Comparison of ENCODE assay signal across 7 mouse cellular contexts in the genomic region with DNA sequence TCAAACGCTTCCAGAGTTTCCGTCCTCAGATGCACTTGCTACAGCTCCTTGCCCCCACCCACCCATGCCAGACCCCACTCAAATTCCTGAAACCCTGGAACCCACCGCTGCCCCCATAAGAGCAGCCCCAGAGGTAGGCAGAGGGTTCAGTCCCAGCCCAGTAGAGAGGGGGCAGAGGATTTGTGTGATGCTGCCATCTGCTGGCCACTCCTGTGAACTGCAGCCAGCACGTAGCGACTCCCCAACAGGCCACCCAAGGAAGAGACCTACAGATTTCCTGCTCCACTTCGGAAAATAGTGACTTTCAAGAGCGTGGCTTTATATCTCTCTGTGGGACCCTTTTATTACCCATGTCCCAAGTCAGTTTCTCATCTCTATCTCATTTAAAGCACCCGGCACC. TPM values are rescaled to one million over a fixed set of nuclear protein-coding genes. Genes with fewer than 3 reads are reported as not detected.
DNase-seq lines count a peak whose midpoint lies in the region; ATAC-seq and TF ChIP-seq lines count a peak whose summit lies in the region.

No protein-coding gene starts in this region.

- no peaks in the 10 kb centered on the region for H3K9me3 ChIP-seq in liver, embryonic 12.5 days (replicated peaks)
- no peaks in the 10 kb centered on the region for H3K9me3 ChIP-seq in limb, embryonic 14.5 days (ENCODE audit: control insufficient read depth, low read length)

- H3K9ac ChIP-seq in liver, embryonic 12.5 days = no peak overlapping the region
- H3K9ac ChIP-seq in limb, embryonic 14.5 days (ENCODE audit: low read depth, low read length, severe bottlenecking) = no peak overlapping the region

- TF ChIP-seq CTCF in Patski (IDR thresholded peaks at IDR 0.05) = peak; percentile 95

- H3K27ac ChIP-seq in liver, embryonic 12.5 days = no peak overlapping the region
- H3K27ac ChIP-seq in limb, embryonic 14.5 days (replicated peaks; ENCODE audit: low read depth, low read length) = no peak overlapping the region

- POLR2A ChIA-PET in Patski (lab: Charles Lee) = no interaction called here

- no peaks in the 10 kb centered on the region for H3K36me3 ChIP-seq in liver, embryonic 12.5 days
- H3K36me3 ChIP-seq in limb, embryonic 14.5 days (ENCODE audit: control insufficient read depth, insufficient read depth, low read length) = no peaks in the 10 kb centered on the region

- H3K27me3 ChIP-seq in liver, embryonic 12.5 days (replicated peaks) = peaks cover 18% of the 10 kb centered on the region
- no peaks in the 10 kb centered on the region for H3K27me3 ChIP-seq in Patski
- H3K27me3 ChIP-seq in limb, embryonic 14.5 days (ENCODE audit: control insufficient read depth, insufficient read depth, low read length) = no peaks in the 10 kb centered on the region

- peaks cover 12% of the 10 kb centered on the region for H3K4me1 ChIP-seq in liver, embryonic 12.5 days
- peaks cover 9% of the 10 kb centered on the region for H3K4me1 ChIP-seq in limb, embryonic 14.5 days (ENCODE audit: control insufficient read depth, insufficient read depth, low read length)

- in situ Hi-C loops in Patski (cut with MboI; ENCODE audit: low pct_unique_long_range_greater_than_20kb) = no loop called here

- no peak for ATAC-seq in liver, embryonic 12.5 days
- no peak for ATAC-seq in Patski
- ATAC-seq in granulocyte monocyte progenitor cell, adult 5-6 weeks (replicated peaks; ENCODE audit: poor library complexity, severe bottlenecking) = peak; percentile 69
- ATAC-seq in limb, embryonic 14.5 days (ENCODE audit: low FRiP score, low read depth) = no peak
- peak; percentile 43 for ATAC-seq in neutrophil, adult 5-6 weeks (ENCODE audit: extremely low read depth, insufficient number of reproducible peaks, low FRiP score, poor library complexity, severe bottlenecking)

- DNase-seq in liver = peak; percentile 56
- no peak for DNase-seq in Patski (ENCODE audit: low read depth, low spot score)
- peak; percentile 40 for DNase-seq in c-Kit-positive CD71-positive TER-119-negative erythroid progenitor cells, embryonic 14.5 days (ENCODE audit: low read depth)
- peak; percentile 55 for DNase-seq in limb, embryonic 14.5 days (ENCODE audit: low spot score)

- no peak for TF ChIP-seq POLR2A in limb, embryonic 14.5 days (IDR thresholded peaks at IDR 0.05; ENCODE audit: borderline replicate concordance, extremely low read depth, insufficient read depth, insufficient read length)

- H3K4me2 ChIP-seq in liver, embryonic 12.5 days = no peak overlapping the region
- no peak overlapping the region for H3K4me2 ChIP-seq in limb, embryonic 14.5 days (replicated peaks; ENCODE audit: low read depth, low read length, severe bottlenecking)

- no peak overlapping the region for H3K4me3 ChIP-seq in liver, embryonic 12.5 days
- H3K4me3 ChIP-seq in limb, embryonic 14.5 days (replicated peaks; ENCODE audit: low read length) = no peak overlapping the region

- CTCF ChIA-PET in Patski (lab: Charles Lee) = interaction anchor here (1.0 kb wide), 1 partner anchor 218 kb away, joined by 4 read pairs; no protein-coding TSS in a partner anchor

- WGBS in liver, embryonic 12.5 days (ENCODE audit: insufficient replicate concordance) = 21% methylated on average over 8 of the region's 8 CpGs
- WGBS in limb, embryonic 14.5 days = 28% methylated on average over 8 of the region's 8 CpGs

RNA-seq across cellular contexts. Expression of a gene that starts 42.2 kb away (rescaled TPM):
- polyA plus RNA-seq in liver, embryonic 12.5 days (2016; fragmentation: Nextera tagmentation; extraction: Ambion mirVana) = 0.73 and 0.77 TPM in 2 replicates
- not detected for polyA plus RNA-seq in Patski (2021)
- total RNA-seq in granulocyte monocyte progenitor cell, adult 5-6 weeks (2014; fragmentation: Nextera tagmentation) = not detected in 2 replicates
- 0.30 TPM in 1 of 2 replicates, not detected in the other for total RNA-seq in granulocyte monocyte progenitor cell, adult 5-6 weeks (2017)
- polyA plus RNA-seq in limb, embryonic 14.5 days (2012; rRNA removed) = 1.2 and 2.3 TPM in 2 replicates
- 1.8 and 2.1 TPM in 2 replicates for polyA plus RNA-seq in limb, embryonic 14.5 days (2014; fragmentation: Nextera tagmentation; extraction: Ambion mirVana)
- 1.2 and 2.9 TPM in 2 replicates for total RNA-seq in neutrophil, adult 5-6 weeks (2017)

RNA-seq across cellular contexts. Expression of a gene that starts 45.5 kb away (rescaled TPM):
- polyA plus RNA-seq in liver, embryonic 12.5 days (2016; fragmentation: Nextera tagmentation; extraction: Ambion mirVana) = 0.15 and 0.16 TPM in 2 replicates
- polyA plus RNA-seq in Patski (2021) = not detected
- not detected in 2 replicates for total RNA-seq in granulocyte monocyte progenitor cell, adult 5-6 weeks (2014; fragmentation: Nextera tagmentation)
- not detected in 2 replicates for total RNA-seq in granulocyte monocyte progenitor cell, adult 5-6 weeks (2017)
- polyA plus RNA-seq in limb, embryonic 14.5 days (2012; rRNA removed) = 0.50 and 0.54 TPM in 2 replicates
- polyA plus RNA-seq in limb, embryonic 14.5 days (2014; fragmentation: Nextera tagmentation; extraction: Ambion mirVana) = 1.9 and 2.2 TPM in 2 replicates
- total RNA-seq in neutrophil, adult 5-6 weeks (2017) = not detected in 2 replicates

Comparison
In these comparisons a context has a peak if more than half of its experiments do, and no peak if none do; other contexts are left out.
1. ATAC-seq: peak in granulocyte monocyte progenitor cell, adult 5-6 weeks (single experiment) and neutrophil, adult 5-6 weeks (single experiment); none in liver, embryonic 12.5 days (single experiment), Patski (single experiment) and limb, embryonic 14.5 days (single experiment).